Mouse (Mus musculus): ENCODE data around the gene Pfn1. TPM values are rescaled to one million over a fixed set of nuclear protein-coding genes. Genes with fewer than 3 reads are reported as not detected.
A peak's percentile ranks its signal among the peaks of the same experiment; 100 is the strongest.

Gene Pfn1
- polyA plus RNA-seq, 1 experiment from 2014 or later = 672 TPM

DNA sequence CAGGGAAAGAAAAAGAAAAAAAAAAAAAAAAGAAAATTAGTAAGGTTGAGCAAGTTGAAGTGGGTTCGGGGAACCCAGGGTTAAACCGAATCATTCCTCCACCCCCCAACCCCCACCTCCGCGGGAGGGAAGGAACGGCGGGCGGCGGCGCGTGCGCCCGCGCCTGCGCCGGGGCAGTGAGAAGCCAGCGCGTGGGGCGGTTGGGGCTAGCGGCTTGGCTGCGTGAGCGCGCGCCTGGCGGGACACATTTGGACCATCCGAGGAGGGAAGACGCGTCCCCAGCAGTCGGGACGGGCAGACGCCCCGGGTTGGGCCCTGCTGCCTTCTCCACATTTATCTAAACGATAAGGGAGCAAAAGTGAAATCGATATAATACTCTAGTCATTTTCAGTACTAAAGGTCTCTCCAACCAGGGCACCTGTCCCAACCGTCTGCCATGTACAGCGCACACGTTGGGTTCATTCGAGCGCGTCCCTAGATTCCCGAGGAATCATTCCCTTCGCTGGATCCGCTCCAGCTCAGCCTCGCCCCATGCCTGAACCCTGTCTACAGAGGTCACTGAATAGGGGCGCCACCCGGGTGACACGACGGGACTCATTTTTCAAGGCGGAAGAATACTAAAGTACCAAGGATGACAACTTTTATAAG lies 603 bp upstream of the Pfn1 start:
- under 1% methylated on average over 48 of the region's 48 CpGs for WGBS
- H3K4me2 ChIP-seq (ENCODE audit: low read length) = peak overlapping the region; percentile 86
- DNase-seq = peak; percentile 92
- H3K27ac ChIP-seq (replicated peaks; ENCODE audit: low read depth, low read length) = peak overlapping the region; percentile 96
- H3K9me3 ChIP-seq (ENCODE audit: control insufficient read depth, low read length) = no peaks in the 10 kb centered on the region
- no peaks in the 10 kb centered on the region for H3K27me3 ChIP-seq (ENCODE audit: control insufficient read depth, insufficient read depth, low read length)
- ATAC-seq (ENCODE audit: low FRiP score, low TSS enrichment) = peak; percentile 56
- peaks cover 30% of the 10 kb centered on the region for H3K36me3 ChIP-seq (ENCODE audit: control insufficient read depth, insufficient read depth, low read length)
- H3K9ac ChIP-seq (replicated peaks; ENCODE audit: low read length) = peak overlapping the region; percentile 97
- peak overlapping the region; percentile 99 for H3K4me3 ChIP-seq (replicated peaks; ENCODE audit: low read depth, low read length)
- H3K4me1 ChIP-seq (ENCODE audit: control insufficient read depth, insufficient read depth, low read length) = peaks cover 28% of the 10 kb centered on the region

DNA sequence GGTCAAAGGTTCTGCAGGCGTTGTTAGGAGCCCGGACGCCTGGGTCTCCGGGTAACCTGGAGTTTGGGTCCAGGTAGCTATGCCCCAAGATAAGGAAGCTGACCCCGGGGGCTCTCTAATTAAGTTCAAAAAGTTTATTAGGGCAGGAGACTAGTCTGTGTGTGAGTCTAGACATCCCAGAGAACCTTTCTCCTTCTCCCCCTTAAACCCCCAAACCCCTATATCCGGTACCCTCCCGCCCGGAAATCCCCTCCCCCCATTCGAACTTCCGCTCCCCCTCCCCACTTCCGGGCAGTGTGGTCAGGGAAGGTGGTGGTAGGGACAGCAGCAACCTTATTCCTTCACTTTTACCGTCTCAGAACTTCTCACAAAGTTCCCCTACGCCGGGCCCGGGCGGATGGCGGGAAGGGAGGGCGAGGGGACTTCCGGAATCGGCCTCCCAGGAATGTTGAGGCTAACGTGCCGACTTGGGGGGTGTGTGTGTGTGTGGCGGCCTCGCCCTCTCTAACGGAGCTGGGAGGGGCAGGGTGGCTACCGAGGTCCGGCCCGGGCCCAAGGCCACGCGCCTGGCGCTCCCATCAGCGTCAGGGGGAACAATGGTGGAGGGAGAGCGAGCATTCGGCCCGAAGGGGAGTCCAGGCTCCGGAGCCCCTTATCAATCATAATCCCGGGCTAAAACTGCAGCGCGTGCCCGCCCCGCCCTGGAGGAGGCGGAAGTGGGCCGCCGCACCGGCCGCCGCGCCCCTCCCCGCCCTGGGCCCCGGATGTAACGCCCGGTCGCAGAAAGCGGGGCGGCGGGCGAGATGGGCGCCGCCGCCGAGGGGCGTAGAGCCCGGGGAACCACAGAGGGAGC lies 873 bp downstream of the Pfn1 start:
- peaks cover 35% of the 10 kb centered on the region for H3K4me1 ChIP-seq (ENCODE audit: control insufficient read depth, insufficient read depth, low read length)
- DNase-seq (peak; percentile 82), ATAC-seq (ENCODE audit: low FRiP score, low TSS enrichment) (peak; percentile 63)
- no peaks in the 10 kb centered on the region for H3K27me3 ChIP-seq (ENCODE audit: control insufficient read depth, insufficient read depth, low read length)
- H3K27ac ChIP-seq (replicated peaks; ENCODE audit: low read depth, low read length) = peak overlapping the region; percentile 96
- H3K9ac ChIP-seq (replicated peaks; ENCODE audit: low read length) = peak overlapping the region; percentile 97
- H3K4me2 ChIP-seq (ENCODE audit: low read length) = peak overlapping the region; percentile 86
- 2% methylated on average over 58 of the region's 63 CpGs for WGBS
- no peaks in the 10 kb centered on the region for H3K9me3 ChIP-seq (ENCODE audit: control insufficient read depth, low read length)
- H3K4me3 ChIP-seq (replicated peaks; ENCODE audit: low read depth, low read length) = peak overlapping the region; percentile 99
- peaks cover 43% of the 10 kb centered on the region for H3K36me3 ChIP-seq (ENCODE audit: control insufficient read depth, insufficient read depth, low read length)

- peak overlapping the region; percentile 96; the same call in 1 of the 2 replicates for H3K27ac ChIP-seq (replicated peaks; ENCODE audit: low read depth, low read length)
- DNase-seq (no peak), ATAC-seq (ENCODE audit: low FRiP score, low TSS enrichment) (no peak; the same call in 1 of the 2 replicates)
- no peaks in the 10 kb centered on the region for H3K9me3 ChIP-seq (ENCODE audit: control insufficient read depth, low read length)
- peaks cover 43% of the 10 kb centered on the region for H3K36me3 ChIP-seq (ENCODE audit: control insufficient read depth, insufficient read depth, low read length)
- H3K4me2 ChIP-seq (ENCODE audit: low read length) = peak overlapping the region; percentile 86
- peak overlapping the region; percentile 99 for H3K4me3 ChIP-seq (replicated peaks; ENCODE audit: low read depth, low read length)
- H3K27me3 ChIP-seq (ENCODE audit: control insufficient read depth, insufficient read depth, low read length) = no peaks in the 10 kb centered on the region
- WGBS = 68% methylated on average over 6 of the region's 6 CpGs
- peaks cover 41% of the 10 kb centered on the region for H3K4me1 ChIP-seq (ENCODE audit: control insufficient read depth, insufficient read depth, low read length)
- peak overlapping the region; percentile 97 for H3K9ac ChIP-seq (replicated peaks; ENCODE audit: low read length)
Measured at GRCm38 (mm10) chr11:70652884-70653344, 1.5 kb downstream of the Pfn1 start.

- ATAC-seq (ENCODE audit: low FRiP score, low TSS enrichment) (no peak), DNase-seq (no peak)
- no peak overlapping the region for H3K27ac ChIP-seq (replicated peaks; ENCODE audit: low read depth, low read length)
- H3K4me3 ChIP-seq (replicated peaks; ENCODE audit: low read depth, low read length) = peak overlapping the region; percentile 99
- H3K36me3 ChIP-seq (ENCODE audit: control insufficient read depth, insufficient read depth, low read length) = peaks cover 43% of the 10 kb centered on the region
- no peak overlapping the region for H3K9ac ChIP-seq (replicated peaks; ENCODE audit: low read length)
- WGBS = 77% methylated on average over 12 of the region's 12 CpGs
- no peaks in the 10 kb centered on the region for H3K27me3 ChIP-seq (ENCODE audit: control insufficient read depth, insufficient read depth, low read length)
- peak overlapping the region; percentile 86 for H3K4me2 ChIP-seq (ENCODE audit: low read length)
- peaks cover 43% of the 10 kb centered on the region for H3K4me1 ChIP-seq (ENCODE audit: control insufficient read depth, insufficient read depth, low read length)
- no peaks in the 10 kb centered on the region for H3K9me3 ChIP-seq (ENCODE audit: control insufficient read depth, low read length)
Measured at GRCm38 (mm10) chr11:70652029-70652883, 2.2 kb downstream of the Pfn1 start.

DNA sequence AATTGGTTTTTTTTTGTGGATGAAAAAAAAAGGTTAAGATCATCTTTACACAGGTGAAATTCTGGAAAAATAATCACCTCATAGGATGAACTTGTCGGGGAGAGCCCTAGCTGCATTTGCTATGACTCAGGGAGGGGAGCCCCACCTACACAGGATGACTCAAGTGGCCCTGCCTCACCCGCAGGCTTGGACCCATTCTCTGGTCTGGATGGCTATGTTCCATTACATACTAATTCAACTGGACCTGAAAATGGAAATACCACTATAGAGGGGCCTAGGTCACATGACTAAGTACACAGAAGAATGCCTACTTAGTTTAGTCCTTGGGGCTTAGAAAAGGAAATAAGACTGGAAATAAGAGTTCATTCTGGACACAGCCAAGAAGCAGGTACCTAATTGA lies 3.1 kb downstream of the Pfn1 start:
- Histone ChIP-seq H3K9ac (replicated peaks; ENCODE audit: low read length) (no peak overlapping the region), H3K4me2 (ENCODE audit: low read length) (no peak overlapping the region), H3K27me3 (ENCODE audit: control insufficient read depth, insufficient read depth, low read length) (no peaks in the 10 kb centered on the region), H3K4me1 (ENCODE audit: control insufficient read depth, insufficient read depth, low read length) (peaks cover 39% of the 10 kb centered on the region), H3K4me3 (replicated peaks; ENCODE audit: low read depth, low read length) (no peak overlapping the region), H3K9me3 (ENCODE audit: control insufficient read depth, low read length) (no peaks in the 10 kb centered on the region), H3K36me3 (ENCODE audit: control insufficient read depth, insufficient read depth, low read length) (peaks cover 43% of the 10 kb centered on the region), H3K27ac (replicated peaks; ENCODE audit: low read depth, low read length) (no peak overlapping the region)
- no peak for DNase-seq
- ATAC-seq (ENCODE audit: low FRiP score, low TSS enrichment) = no peak
- 85% methylated on average over 2 of the region's 2 CpGs for WGBS

DNA sequence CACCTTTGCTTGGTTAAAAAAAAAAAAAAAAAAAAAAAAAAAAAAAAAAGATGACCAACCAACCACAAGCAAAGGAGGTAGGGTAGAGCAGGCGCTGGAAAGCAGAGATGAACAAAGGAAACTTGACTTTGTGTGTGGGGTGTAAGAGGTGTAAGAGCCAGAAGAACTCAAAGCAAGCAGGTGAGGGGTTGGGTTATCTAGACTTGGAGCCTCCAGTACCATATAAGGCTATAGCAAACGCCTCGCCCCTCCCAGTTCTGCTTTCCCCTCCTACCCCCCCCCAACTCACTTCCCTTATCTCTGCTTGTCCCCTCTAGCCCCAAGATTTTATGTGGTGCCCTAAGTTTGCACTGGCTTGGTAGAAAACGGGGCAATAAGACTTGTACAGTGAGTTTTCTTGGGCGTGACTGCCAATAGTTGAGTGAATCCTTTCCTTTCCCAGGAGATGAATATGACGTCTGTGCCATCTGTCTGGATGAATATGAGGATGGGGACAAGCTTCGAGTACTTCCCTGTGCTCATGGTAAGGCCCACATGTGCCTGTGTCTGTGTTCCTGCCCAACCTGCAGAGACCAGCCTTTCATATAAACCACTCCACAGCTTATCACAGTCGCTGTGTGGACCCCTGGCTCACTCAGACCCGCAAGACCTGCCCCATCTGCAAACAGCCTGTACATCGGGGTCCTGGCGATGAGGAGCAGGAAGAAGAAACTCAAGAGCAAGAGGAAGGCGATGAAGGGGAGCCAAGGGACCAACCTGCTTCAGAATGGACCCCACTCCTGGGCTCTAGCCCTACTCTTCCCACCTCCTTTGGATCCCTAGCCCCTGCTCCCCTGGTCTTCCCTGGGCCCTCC lies 3.9 kb downstream of the Pfn1 start:
- ATAC-seq (ENCODE audit: low FRiP score, low TSS enrichment) (no peak), DNase-seq (no peak)
- H3K9ac ChIP-seq (replicated peaks; ENCODE audit: low read length) = no peak overlapping the region
- peaks cover 43% of the 10 kb centered on the region for H3K36me3 ChIP-seq (ENCODE audit: control insufficient read depth, insufficient read depth, low read length)
- no peak overlapping the region for H3K27ac ChIP-seq (replicated peaks; ENCODE audit: low read depth, low read length)
- no peaks in the 10 kb centered on the region for H3K9me3 ChIP-seq (ENCODE audit: control insufficient read depth, low read length)
- H3K27me3 ChIP-seq (ENCODE audit: control insufficient read depth, insufficient read depth, low read length) = no peaks in the 10 kb centered on the region
- no peak overlapping the region for H3K4me2 ChIP-seq (ENCODE audit: low read length)
- H3K4me1 ChIP-seq (ENCODE audit: control insufficient read depth, insufficient read depth, low read length) = peaks cover 42% of the 10 kb centered on the region
- 86% methylated on average over 12 of the region's 12 CpGs for WGBS
- H3K4me3 ChIP-seq (replicated peaks; ENCODE audit: low read depth, low read length) = no peak overlapping the region

DNA sequence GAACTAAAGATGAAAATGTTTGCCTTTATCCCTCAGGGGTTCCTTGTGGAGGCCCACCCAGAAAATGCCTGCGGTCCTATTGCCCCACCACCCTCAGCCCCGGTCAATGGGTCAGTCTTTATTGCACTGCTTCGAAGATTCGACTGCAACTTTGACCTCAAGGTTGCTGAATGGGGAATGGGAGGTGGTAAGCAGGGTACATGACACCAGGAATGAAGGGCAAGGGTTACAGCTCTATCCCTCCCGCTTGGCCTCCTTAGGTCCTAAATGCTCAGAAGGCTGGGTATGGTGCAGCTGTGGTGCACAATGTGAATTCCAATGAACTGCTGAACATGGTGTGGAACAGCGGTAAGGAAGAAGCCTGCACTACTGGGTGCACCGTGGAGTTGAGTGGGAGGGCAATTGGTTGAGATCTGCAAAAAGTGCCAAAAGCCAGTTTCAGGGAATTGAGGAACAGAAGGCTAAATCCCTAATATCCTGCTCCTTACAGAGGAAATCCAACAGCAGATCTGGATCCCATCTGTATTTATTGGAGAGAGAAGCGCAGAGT lies 5.2 kb downstream of the Pfn1 start:
- peaks cover 41% of the 10 kb centered on the region for H3K4me1 ChIP-seq (ENCODE audit: control insufficient read depth, insufficient read depth, low read length)
- no peak for DNase-seq
- H3K27me3 ChIP-seq (ENCODE audit: control insufficient read depth, insufficient read depth, low read length) = no peaks in the 10 kb centered on the region
- WGBS = 92% methylated on average over 8 of the region's 8 CpGs
- no peak overlapping the region for H3K27ac ChIP-seq (replicated peaks; ENCODE audit: low read depth, low read length)
- H3K4me3 ChIP-seq (replicated peaks; ENCODE audit: low read depth, low read length) = peak overlapping the region; percentile 70; the same call in 1 of the 2 replicates
- no peaks in the 10 kb centered on the region for H3K9me3 ChIP-seq (ENCODE audit: control insufficient read depth, low read length)
- no peak overlapping the region; the same call in 1 of the 2 replicates for H3K4me2 ChIP-seq (ENCODE audit: low read length)
- peaks cover 50% of the 10 kb centered on the region for H3K36me3 ChIP-seq (ENCODE audit: control insufficient read depth, insufficient read depth, low read length)
- ATAC-seq (ENCODE audit: low FRiP score, low TSS enrichment) = no peak
- no peak overlapping the region for H3K9ac ChIP-seq (replicated peaks; ENCODE audit: low read length)

All from midbrain, embryonic 14.5 days (tissue).